Comparison of ENCODE assay signal across 8 mouse cellular contexts in the genomic region with DNA sequence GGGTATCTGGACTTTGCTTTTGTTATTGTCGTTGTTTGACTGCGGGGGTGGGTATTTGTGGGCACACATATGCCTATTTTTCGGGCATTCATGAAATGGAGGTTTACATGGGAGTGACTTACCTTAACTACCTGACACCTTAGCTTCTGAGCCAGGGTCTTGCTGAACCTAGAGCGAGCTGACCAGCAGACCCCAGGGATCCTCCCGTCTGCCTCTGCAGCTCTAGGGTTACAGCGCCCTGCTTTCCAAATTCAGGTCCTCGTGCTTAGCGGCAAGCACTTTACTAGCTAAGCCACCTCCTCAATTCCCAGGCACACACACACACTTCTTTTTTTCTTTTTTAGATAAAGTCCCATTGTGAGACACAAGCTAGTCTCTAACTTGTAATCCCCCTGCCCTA. TPM values are rescaled to one million over a fixed set of nuclear protein-coding genes. Genes with fewer than 3 reads are reported as not detected.
"Had no signal": no experiment of that assay in that cellular context is flagged by ENCODE, and none has a peak within 500 bp of the region (broad histone marks: within the 10 kb centered on the region; RNA-seq: fewer than 3 reads in every experiment).

No protein-coding gene starts in this region.

- H3K9me3 ChIP-seq: limb, embryonic 15.5 days; liver, embryonic 13.5 days; lung, embryonic 15.5 days; megakaryocyte, embryonic 14.5 days; midbrain, embryonic 12.5 days had no signal

- H3K9ac ChIP-seq: limb, embryonic 15.5 days; liver, embryonic 13.5 days; liver, postnatal 0 days; lung, embryonic 15.5 days; midbrain, embryonic 12.5 days had no signal

- H3K36me3 ChIP-seq: limb, embryonic 15.5 days; liver, embryonic 13.5 days; lung, embryonic 15.5 days; midbrain, embryonic 12.5 days had no signal

- H3K4me1 ChIP-seq: liver, embryonic 13.5 days; lung, embryonic 15.5 days; midbrain, embryonic 12.5 days had no signal

- H3K27ac ChIP-seq: kidney, postnatal 0 days; limb, embryonic 15.5 days; liver, embryonic 13.5 days; lung, embryonic 15.5 days; macrophage; midbrain, embryonic 12.5 days had no signal

- H3K4me3 ChIP-seq: limb, embryonic 15.5 days; liver, embryonic 13.5 days; lung, embryonic 15.5 days; megakaryocyte, embryonic 14.5 days; midbrain, embryonic 12.5 days had no signal

- H3K4me2 ChIP-seq: liver, embryonic 13.5 days had no signal

- H3K27me3 ChIP-seq: limb, embryonic 15.5 days; liver, embryonic 13.5 days; lung, embryonic 15.5 days; midbrain, embryonic 12.5 days had no signal

RNA-seq across cellular contexts. Expression of a gene that starts 36.0 kb away (rescaled TPM):
- polyA plus RNA-seq: macrophage had no signal

RNA-seq across cellular contexts. Expression of a gene that starts 36.0 kb away (rescaled TPM):
- polyA plus RNA-seq: macrophage had no signal
